Mouse (Mus musculus) left cerebral cortex, adult 2 months (tissue): ENCODE results near the gene Zdhhc14. TPM values are rescaled to one million over a fixed set of nuclear protein-coding genes. Genes with fewer than 3 reads are reported as not detected.
"Not testable (repeated sequence)": the region's sequence is repeated elsewhere in the genome, so short reads cannot be mapped to it uniquely, and the experiment has no call there.

ENCODE experiments used
- DNase-seq, 2 experiments: peaks; one replicate each; pipeline ENCODE4 v3.0.0; 2021 to 2022; ENCODE audit warnings: low spot score in 2 of 2, mixed read lengths in 1 of 2; ENCODE audit errors: extremely low spot score in 1 of 2
- H3K27ac ChIP-seq: fragments of 200-600 bp; 2 replicates; pipeline ENCODE4 v1.8.1; 2022
- H3K4me3 ChIP-seq: fragments of 200-600 bp; 2 replicates; pipeline ENCODE4 v1.8.1; 2022
- CTCF ChIP-seq: fragments of 200-600 bp; IDR thresholded peaks from 2 replicates; pipeline ENCODE4 v1.8.1; 2022; ENCODE audit warnings: antibody characterized with exemption, mild to moderate bottlenecking, moderate library complexity
- intact Hi-C: fragments of 180-260 bp; cut with DNase I; formaldehyde crosslinking; loops from one replicate; pipeline ENCODE4 v1.15.1; 2025
- total RNA-seq, 2 experiments: library from RNA; stranded (reverse); gene quantifications; 2 replicates each; pipeline ENCODE4 v1.2.3; 2021

Gene Zdhhc14
- total RNA-seq, 2 experiments from 2014 or later: 44.9 to 46.8 TPM

- no peak for DNase-seq
- no peak for TF ChIP-seq CTCF
- Histone ChIP-seq H3K4me3 (no peak overlapping the region), H3K27ac (no peak overlapping the region)
- intact Hi-C loops: no loop called here
These were observed 130.4 kb downstream of the Zdhhc14 start for GRCm38 (mm10) chr17:5622764-5623163.

GRCm38 (mm10) chr17:5623181-5623580 is 130.8 kb downstream of the Zdhhc14 start:
- no peak for DNase-seq
- Histone ChIP-seq H3K4me3 (no peak overlapping the region), H3K27ac (no peak overlapping the region)
- intact Hi-C loops: no loop called here
- no peak for TF ChIP-seq CTCF

- intact Hi-C loops, H3K4me3 ChIP-seq, DNase-seq, H3K27ac ChIP-seq: not testable (repeated sequence)
These were observed 132.5 kb downstream of the Zdhhc14 start for GRCm38 (mm10) chr17:5624815-5625214.

- no peak for TF ChIP-seq CTCF
- Histone ChIP-seq H3K27ac (no peak overlapping the region), H3K4me3 (no peak overlapping the region)
- DNase-seq: no peak
- intact Hi-C loops: no loop called here
These were observed 134.0 kb downstream of the Zdhhc14 start for GRCm38 (mm10) chr17:5626402-5626801.

GRCm38 (mm10) chr17:5627664-5628063 is 135.3 kb downstream of the Zdhhc14 start:
- intact Hi-C loops: no loop called here
- DNase-seq: no peak
- TF ChIP-seq CTCF: no peak

GRCm38 (mm10) chr17:5629651-5630050 is 137.3 kb downstream of the Zdhhc14 start:
- intact Hi-C loops: no loop called here
- H3K4me3 ChIP-seq: no peak overlapping the region
- no peak overlapping the region for H3K27ac ChIP-seq
- DNase-seq: no peak
- no peak for TF ChIP-seq CTCF

More at GRCm38 (mm10) chr17:5627664-5628063, 135.3 kb downstream of the Zdhhc14 start:
- no peak overlapping the region for H3K27ac ChIP-seq
- H3K4me3 ChIP-seq: no peak overlapping the region

GRCm38 (mm10) chr17:5635254-5635653 is 142.9 kb downstream of the Zdhhc14 start:
- DNase-seq: no peak
- intact Hi-C loops: no loop called here
- TF ChIP-seq CTCF: no peak
- no peak overlapping the region for H3K27ac ChIP-seq
- H3K4me3 ChIP-seq: no peak overlapping the region

GRCm38 (mm10) chr17:5641436-5641835 is 149.1 kb downstream of the Zdhhc14 start:
- intact Hi-C loops: loop anchor here (5.0 kb wide), 2 partner anchors 89 to 336 kb away; no protein-coding TSS in a partner anchor
- no peak for DNase-seq
- Histone ChIP-seq H3K27ac (no peak overlapping the region), H3K4me3 (no peak overlapping the region)
- no peak for TF ChIP-seq CTCF

GRCm38 (mm10) chr17:5642918-5643721 is 150.8 kb downstream of the Zdhhc14 start:
- peak; percentile 75 to 77 for DNase-seq
- Histone ChIP-seq H3K4me3 (no peak overlapping the region), H3K27ac (peak overlapping the region; percentile 58)
- intact Hi-C loops: loop anchor here (2.0 to 5.0 kb wide), 3 partner anchors 91 to 334 kb away; no protein-coding TSS in a partner anchor
- no peak for TF ChIP-seq CTCF

GRCm38 (mm10) chr17:5650124-5650523 is 157.8 kb downstream of the Zdhhc14 start:
- no peak for TF ChIP-seq CTCF
- DNase-seq: no peak
- intact Hi-C loops: no loop called here
- Histone ChIP-seq H3K27ac (no peak overlapping the region), H3K4me3 (no peak overlapping the region)

GRCm38 (mm10) chr17:5650642-5651041 is 158.3 kb downstream of the Zdhhc14 start:
- no peak for TF ChIP-seq CTCF
- no peak overlapping the region for H3K4me3 ChIP-seq
- intact Hi-C loops: no loop called here
- H3K27ac ChIP-seq: no peak overlapping the region
- no peak for DNase-seq

- TF ChIP-seq CTCF: no peak
- no peak overlapping the region for H3K4me3 ChIP-seq
- intact Hi-C loops: no loop called here
- no peak for DNase-seq
- H3K27ac ChIP-seq: no peak overlapping the region
These were observed 159.2 kb downstream of the Zdhhc14 start for GRCm38 (mm10) chr17:5651551-5651950.

- no peak for TF ChIP-seq CTCF
- Histone ChIP-seq H3K4me3 (no peak overlapping the region), H3K27ac (no peak overlapping the region)
- intact Hi-C loops: no loop called here
- DNase-seq: no peak
These were observed 161.6 kb downstream of the Zdhhc14 start for GRCm38 (mm10) chr17:5653981-5654380.
